Mouse (Mus musculus) megakaryocyte, embryonic 14.5 days (primary cell): ENCODE measurements around the gene Itga5. TPM values are rescaled to one million over a fixed set of nuclear protein-coding genes. Genes with fewer than 3 reads are reported as not detected.

Experiments used
- H3K27me3 ChIP-seq: replicated peaks from 2 replicates; pipeline ENCODE3; 2012; ENCODE audit warnings: inconsistent platforms
- H3K36me3 ChIP-seq: replicated peaks from 2 replicates; pipeline ENCODE3; 2012; ENCODE audit warnings: low read length, inconsistent platforms, mixed read lengths
- H3K4me1 ChIP-seq: 2 replicates; pipeline ENCODE4 v1.6.1; 2012; ENCODE audit warnings: inconsistent platforms
- H3K4me3 ChIP-seq: replicated peaks from 2 replicates; pipeline ENCODE3; 2012; ENCODE audit warnings: moderate library complexity, mild to moderate bottlenecking, inconsistent platforms
- H3K9me3 ChIP-seq: 2 replicates; pipeline ENCODE4 v1.6.1; 2012; ENCODE audit warnings: inconsistent platforms
- FLI1 ChIP-seq: IDR thresholded peaks from 2 replicates; pipeline ENCODE4 v1.6.1; 2012; ENCODE audit warnings: low read length, inconsistent platforms, mixed read lengths
- GATA1 ChIP-seq: IDR thresholded peaks from 3 replicates; pipeline ENCODE4 v1.6.1; 2012; ENCODE audit warnings: mixed read lengths, low read length, inconsistent platforms, borderline replicate concordance
- polyA plus RNA-seq: library from polyadenylated mRNA; stranded (reverse); fragments of >175 nt; gene quantifications from 2 replicates; pipeline ENCODE4 v1.2.3, GENCODE M21; 2012; ENCODE audit warnings: low replicate concordance; ENCODE audit not compliant: insufficient read depth

The Itga5 gene
- polyA plus RNA-seq, 1 experiment: 20.5 TPM

DNA sequence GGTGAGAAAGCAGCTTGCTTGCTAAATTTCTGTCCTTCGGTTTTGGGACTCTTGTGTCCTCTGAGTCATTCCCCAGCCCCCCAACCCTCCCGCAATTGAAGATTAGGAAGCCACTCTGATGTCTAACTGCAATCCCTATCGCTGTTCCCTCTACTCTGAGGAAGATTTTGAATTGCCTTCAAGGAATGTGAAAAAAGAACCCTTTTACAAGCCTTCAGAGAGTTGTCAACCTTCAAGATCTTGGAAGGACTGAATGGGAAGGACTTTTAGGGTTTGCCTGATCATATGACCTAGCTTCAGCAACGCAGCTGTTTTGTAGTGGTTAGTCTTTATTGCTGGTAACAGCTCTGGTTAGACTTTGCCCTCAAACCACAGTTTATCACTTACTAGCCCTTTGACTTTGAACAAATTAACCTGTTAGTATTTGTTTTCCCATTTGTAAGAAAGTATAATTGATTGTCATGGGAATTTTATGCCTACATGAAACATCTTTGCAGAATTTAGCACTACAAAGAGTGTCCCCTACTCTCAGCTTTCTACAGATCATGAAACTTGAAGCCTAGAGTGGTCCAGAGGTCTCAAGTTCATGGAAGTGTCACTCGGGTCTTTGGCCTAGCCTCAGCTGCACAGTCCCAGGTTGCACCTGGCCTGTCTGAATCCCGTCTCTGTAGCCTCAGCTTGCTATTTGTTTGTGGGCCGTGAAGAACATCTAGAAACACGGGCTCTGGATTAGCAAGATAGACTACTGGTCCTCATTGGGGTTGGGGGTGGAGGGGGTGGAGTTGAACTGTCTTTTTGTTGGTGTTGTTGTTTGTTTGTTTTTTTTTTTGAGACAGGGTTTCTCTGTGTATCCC is 60.5 kb downstream of the Itga5 start:
- Histone ChIP-seq H3K4me1 (peaks cover 92% of the 10 kb centered on the region), H3K27me3 (peaks cover 33% of the 10 kb centered on the region)

DNA sequence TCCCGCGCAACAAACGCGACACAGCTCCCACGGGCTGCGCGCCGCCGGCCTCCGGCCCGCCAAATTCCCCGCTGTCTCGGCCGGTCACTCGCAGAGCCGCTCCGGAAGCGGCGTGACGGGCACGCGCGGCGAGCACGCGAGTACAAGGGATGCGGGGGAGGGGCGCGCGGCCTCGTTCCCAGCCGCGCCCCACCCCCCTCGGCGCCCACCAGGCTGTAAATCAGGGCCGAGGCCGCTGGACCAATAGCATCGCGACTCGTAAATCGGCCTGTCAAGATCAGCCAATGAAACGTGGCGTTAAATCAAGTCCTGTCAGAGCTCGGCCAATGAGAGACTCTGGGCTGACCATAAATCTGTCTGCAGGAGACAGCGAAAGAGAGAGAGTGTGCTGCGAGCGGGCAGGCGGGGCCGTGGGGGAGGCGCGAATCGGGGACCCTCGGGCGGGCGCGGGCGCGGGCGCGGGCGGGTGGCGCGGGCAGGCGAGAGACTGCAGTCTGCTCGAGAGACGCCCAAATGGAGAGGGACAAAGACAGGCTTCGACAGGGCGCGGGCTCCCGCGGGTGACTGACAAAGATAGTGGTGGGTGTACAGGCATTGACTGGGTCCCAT is 61.4 kb downstream of the Itga5 start:
- TF ChIP-seq GATA1: no peak
- TF ChIP-seq FLI1: no peak
- H3K4me1 ChIP-seq: peaks cover 90% of the 10 kb centered on the region

More for the DNA sequence above, 60.5 kb downstream of the Itga5 start:
- TF ChIP-seq FLI1 (no peak), GATA1 (no peak)
- Histone ChIP-seq H3K4me3 (peak overlapping the region; percentile 92), H3K36me3 (peaks cover 15% of the 10 kb centered on the region), H3K9me3 (no peaks in the 10 kb centered on the region)

DNA sequence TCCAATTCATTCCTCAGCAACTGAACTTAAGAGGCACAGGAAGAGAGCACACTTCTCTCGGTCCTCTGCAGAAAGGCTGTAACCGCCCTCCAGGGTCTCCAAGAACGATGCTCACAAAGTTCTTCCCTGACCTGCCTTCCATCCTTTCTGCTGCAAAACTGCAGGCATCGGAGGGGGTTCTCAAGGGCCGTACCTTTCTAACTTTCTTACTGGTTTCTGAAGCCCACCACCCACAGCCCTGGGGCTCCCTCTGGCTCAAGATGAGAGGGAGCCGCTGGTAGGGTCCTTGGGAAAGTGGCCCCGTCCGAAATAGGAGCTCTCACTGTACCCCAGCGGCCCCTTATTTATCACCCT is 62.0 kb downstream of the Itga5 start:
- peaks cover 85% of the 10 kb centered on the region for H3K4me1 ChIP-seq

More for the DNA sequence above, 61.4 kb downstream of the Itga5 start:
- Histone ChIP-seq H3K27me3 (peaks cover 33% of the 10 kb centered on the region), H3K4me3 (peak overlapping the region; percentile 92), H3K36me3 (peaks cover 24% of the 10 kb centered on the region), H3K9me3 (no peaks in the 10 kb centered on the region)

DNA sequence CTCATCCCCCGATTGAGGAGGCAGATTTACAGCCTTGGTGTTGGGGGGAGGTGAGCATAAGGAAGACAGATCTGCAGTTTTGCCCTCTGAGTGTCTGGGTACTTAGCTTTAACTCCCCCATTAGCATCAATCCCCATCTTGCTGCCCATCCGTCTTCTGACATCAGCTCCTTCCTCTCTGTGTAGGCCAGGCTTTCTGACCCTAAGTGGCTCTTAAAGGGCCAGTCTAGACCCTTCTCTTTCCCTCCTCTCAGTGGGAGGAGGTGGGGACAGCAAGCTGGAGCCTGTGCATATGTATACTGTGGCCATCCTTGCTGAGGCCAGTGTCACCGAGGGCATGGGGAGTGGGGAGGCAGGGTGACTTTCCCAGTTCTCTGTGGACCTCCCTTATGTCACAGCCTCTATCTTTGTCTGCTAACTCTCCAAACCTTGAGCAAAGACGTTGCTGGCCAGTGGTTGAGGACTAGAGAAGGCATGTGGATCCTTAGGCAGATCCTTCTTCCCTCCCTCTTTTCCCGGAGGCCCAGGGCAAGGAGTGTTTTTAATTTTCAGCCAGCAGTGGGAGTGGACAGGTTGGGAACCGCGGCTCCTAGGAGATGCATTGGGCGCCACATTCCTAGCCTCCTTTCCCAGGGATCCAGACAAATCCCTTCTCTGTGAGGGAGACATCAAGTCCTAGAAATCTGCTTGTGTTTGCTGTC is 62.5 kb downstream of the Itga5 start:
- Histone ChIP-seq H3K4me3 (peak overlapping the region; percentile 92), H3K27me3 (peaks cover 30% of the 10 kb centered on the region), H3K4me1 (peaks cover 81% of the 10 kb centered on the region), H3K36me3 (peaks cover 34% of the 10 kb centered on the region), H3K9me3 (no peaks in the 10 kb centered on the region)
- no peak for TF ChIP-seq GATA1
- no peak for TF ChIP-seq FLI1

More for the DNA sequence above, 62.0 kb downstream of the Itga5 start:
- H3K27me3 ChIP-seq: peaks cover 33% of the 10 kb centered on the region
- H3K4me3 ChIP-seq: peak overlapping the region; percentile 92
- H3K9me3 ChIP-seq: no peaks in the 10 kb centered on the region
- H3K36me3 ChIP-seq: peaks cover 29% of the 10 kb centered on the region
- TF ChIP-seq GATA1: no peak
- no peak for TF ChIP-seq FLI1

DNA sequence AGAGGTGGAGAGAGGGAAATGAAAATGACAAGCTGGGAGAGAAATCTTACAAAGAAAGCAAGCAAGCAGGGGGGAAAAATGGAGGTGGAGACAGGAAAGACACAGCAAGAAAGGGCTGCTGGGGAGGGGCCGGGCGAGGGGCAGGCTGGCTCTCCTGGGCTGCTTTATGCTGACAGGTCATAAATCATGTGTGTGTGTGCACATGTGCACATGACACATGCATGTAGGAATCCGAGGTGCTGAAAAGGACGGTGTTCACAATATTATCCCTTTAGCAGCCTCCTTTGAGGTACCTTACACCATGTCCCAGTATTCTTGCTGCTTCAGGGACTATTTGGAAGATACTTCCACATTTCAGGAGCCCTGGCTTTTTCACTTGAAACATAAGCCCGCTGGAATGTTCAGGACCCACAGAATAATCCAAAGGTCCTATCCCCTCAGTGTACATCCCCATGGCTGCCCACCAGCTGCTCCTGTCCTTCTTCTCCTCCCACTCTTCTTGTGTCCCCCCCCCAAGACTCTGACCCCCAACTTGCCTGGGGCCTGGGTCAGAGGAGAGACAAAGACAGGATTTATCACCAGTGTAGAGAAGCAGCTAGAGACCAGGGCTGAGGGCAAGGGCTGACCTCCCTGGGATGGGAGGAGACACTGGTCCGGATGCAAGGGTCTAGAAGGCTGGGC is 64.1 kb downstream of the Itga5 start:
- TF ChIP-seq FLI1: no peak
- no peak for TF ChIP-seq GATA1
- Histone ChIP-seq H3K27me3 (peaks cover 30% of the 10 kb centered on the region), H3K4me3 (no peak overlapping the region), H3K4me1 (peaks cover 69% of the 10 kb centered on the region), H3K9me3 (no peaks in the 10 kb centered on the region), H3K36me3 (peaks cover 43% of the 10 kb centered on the region)

DNA sequence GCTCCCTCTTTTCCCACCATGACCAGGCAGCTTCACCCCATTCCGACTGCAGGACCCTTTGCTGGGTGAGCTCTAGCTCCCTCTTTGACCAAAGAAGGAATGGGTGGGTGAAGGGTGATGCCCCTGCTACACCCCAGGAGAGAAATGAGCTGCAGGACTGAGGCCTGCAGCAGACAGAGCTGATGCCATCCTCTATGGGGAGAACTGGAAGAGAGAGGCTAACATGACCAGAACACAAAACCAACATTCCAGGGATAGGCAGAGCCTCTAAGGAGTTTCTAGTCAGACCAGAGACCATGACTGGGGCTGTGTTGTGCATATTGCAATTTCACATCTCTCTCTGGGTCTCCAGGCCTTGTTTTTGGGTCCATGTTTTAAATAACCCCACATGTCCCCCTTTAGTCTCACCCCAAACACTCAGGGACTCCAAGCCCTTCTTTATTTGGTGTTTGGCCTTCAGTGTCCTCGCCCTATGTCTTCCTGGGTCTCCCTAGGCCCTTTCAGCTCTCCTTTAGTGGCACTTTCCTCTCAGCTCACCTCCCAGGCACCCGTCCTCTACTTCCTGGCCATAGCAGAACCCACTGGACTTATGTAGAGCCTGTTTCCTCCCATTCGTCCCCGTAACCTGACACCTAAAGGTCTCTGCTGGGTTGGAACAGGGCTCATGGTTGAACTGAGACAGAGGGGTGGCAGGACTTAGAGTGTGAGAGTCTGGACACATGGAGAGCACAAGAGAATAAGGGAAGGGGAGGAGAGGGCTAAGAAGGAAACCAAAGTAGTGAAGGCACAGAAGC is 64.8 kb downstream of the Itga5 start:
- no peak overlapping the region for H3K4me3 ChIP-seq
- peaks cover 61% of the 10 kb centered on the region for H3K4me1 ChIP-seq
- H3K36me3 ChIP-seq: peaks cover 50% of the 10 kb centered on the region
- H3K9me3 ChIP-seq: no peaks in the 10 kb centered on the region
- peaks cover 30% of the 10 kb centered on the region for H3K27me3 ChIP-seq
- TF ChIP-seq GATA1 (no peak), FLI1 (no peak)

DNA sequence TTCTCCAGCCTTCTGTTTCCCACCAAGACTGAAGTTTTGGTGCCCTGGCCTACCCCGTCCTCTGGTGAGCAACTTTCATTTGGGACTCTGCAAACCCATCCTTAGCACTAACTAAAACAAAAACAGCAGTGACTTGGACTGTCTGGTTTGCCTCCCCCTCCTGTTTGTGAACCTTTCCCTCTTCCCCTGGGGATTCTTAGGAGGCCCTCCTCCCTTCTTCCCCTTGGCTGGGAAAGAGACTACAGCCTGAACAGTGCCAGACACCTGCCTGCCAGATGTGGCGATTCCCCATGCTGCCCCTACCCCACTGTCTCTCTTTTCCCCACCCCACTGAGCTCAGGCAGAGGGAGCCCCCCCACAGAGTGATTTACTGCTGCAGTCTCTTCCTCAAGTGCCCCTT is 65.5 kb downstream of the Itga5 start:
- TF ChIP-seq FLI1 (no peak), GATA1 (no peak)
- Histone ChIP-seq H3K4me3 (no peak overlapping the region), H3K9me3 (no peaks in the 10 kb centered on the region), H3K36me3 (peaks cover 57% of the 10 kb centered on the region), H3K27me3 (peaks cover 28% of the 10 kb centered on the region), H3K4me1 (peaks cover 56% of the 10 kb centered on the region)

DNA sequence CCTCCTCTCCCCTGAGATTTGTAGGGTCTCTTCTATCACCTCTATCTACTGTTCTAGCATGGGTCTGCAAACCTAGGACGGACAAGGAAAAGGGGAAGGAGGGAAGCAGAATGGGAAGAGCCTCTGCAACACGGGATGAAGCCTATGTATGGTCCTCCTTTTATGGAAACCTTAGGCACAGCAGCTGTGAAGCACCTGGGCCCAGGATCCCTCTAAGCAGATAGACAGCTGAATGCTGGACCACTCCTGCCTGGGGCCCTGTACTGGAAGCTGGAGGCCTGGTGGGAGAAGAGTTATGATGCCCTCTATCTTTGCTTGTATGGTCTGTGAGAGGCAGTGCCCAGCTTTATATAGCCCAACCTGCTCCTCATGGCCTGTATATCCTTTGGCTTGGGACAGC is 66.0 kb downstream of the Itga5 start:
- Histone ChIP-seq H3K36me3 (peaks cover 62% of the 10 kb centered on the region), H3K9me3 (no peaks in the 10 kb centered on the region), H3K27me3 (peaks cover 28% of the 10 kb centered on the region), H3K4me3 (no peak overlapping the region), H3K4me1 (peaks cover 52% of the 10 kb centered on the region)
- TF ChIP-seq GATA1 (no peak), FLI1 (no peak)

DNA sequence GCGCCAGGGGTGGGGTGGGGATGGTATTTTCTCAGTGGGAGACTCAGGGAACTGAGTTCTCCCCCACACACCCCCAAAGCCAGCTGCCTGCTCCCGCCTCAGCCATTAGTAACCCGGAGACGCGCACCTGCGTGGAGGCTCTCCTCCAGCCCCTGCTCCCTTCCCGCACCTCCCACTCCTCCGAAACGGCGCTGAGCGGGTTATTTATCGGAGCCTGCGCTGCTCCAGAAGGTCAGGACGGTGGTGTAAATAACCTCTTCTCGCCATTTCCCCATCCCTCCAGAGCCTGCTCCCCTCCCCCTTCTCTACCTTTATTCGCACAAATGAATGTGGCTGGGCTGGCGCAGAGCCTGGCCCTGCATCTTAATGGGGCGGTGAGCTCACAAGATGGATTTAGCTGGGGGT is 66.5 kb downstream of the Itga5 start:
- Histone ChIP-seq H3K9me3 (no peaks in the 10 kb centered on the region), H3K4me3 (no peak overlapping the region), H3K4me1 (peaks cover 47% of the 10 kb centered on the region), H3K27me3 (peaks cover 26% of the 10 kb centered on the region), H3K36me3 (peaks cover 67% of the 10 kb centered on the region)
- TF ChIP-seq GATA1 (no peak), FLI1 (no peak)
